Mouse (Mus musculus): ENCODE measurements around the gene C1rb. TPM values are rescaled to one million over a fixed set of nuclear protein-coding genes. Genes with fewer than 3 reads are reported as not detected.

The C1rb gene
- polyA plus RNA-seq (2015; fragmentation: Nextera tagmentation; extraction: Ambion mirVana) = not detected in 2 replicates

DNA sequence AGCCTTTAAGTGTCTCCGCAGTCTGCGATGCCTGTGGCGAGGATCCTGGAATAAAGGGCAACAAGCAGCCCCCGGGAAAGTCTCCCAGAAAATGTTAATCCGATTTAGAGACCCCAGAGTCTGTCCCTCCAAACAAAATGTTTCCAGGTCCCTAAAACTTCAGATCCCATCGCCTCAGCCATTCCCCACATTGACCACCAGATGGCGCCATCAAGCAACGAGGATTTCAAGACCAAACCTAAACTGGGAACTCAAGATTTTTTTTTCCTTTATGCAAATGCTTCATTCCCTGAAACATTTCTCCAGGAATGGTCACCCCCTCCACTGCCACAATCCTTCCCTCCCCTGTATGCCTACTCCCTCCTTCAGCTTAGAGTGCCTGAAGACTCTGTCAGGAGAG, at the start of gene C1rb:
Gene C1rb, plus strand, starts transcription at position 269 of the 400 bp plus-strand sequence.

DNA sequence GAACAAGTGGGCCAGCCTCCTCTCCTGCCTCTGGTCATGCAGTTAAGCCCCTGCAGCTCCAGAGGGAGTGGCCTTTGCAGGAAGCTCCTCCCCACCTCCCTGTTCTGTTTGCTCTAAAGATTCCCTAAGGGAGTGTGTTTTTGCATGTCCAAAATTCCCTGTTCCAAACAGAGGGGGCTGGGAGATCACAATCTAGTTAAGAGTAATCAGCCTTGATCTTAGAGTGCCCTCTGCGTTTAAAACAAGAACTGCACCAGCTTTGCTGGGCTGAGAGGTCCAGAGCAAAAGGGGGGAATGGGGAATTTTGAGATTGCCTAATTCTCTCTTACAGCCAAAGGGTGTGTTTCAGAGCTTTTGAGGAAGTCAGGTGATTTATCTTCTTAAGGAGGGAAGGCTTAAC, 27.8 kb upstream of the C1rb start, which contains the start of gene C1s1:
Gene C1s1, minus strand, starts transcription at position 76 of the 400 bp plus-strand sequence.

Other genes with a start within 250 kb of the C1rb start
- gene Pex5, start 155.2 kb upstream of the C1rb start, polyA plus RNA-seq (2015; fragmentation: Nextera tagmentation; extraction: Ambion mirVana) = 21.6 and 26.3 TPM in 2 replicates
- gene Clstn3, start 105.5 kb upstream of the C1rb start, polyA plus RNA-seq (2015; fragmentation: Nextera tagmentation; extraction: Ambion mirVana) = 4.2 and 4.4 TPM in 2 replicates
- gene C1rl, start 77.2 kb upstream of the C1rb start, polyA plus RNA-seq (2015; fragmentation: Nextera tagmentation; extraction: Ambion mirVana) = 3.5 and 4.1 TPM in 2 replicates
- 11.5 and 15.6 TPM in 2 replicates for gene C1ra, start 57.9 kb upstream of the C1rb start, polyA plus RNA-seq (2015; fragmentation: Nextera tagmentation; extraction: Ambion mirVana)
- gene C1s1, start 27.9 kb upstream of the C1rb start, polyA plus RNA-seq (2015; fragmentation: Nextera tagmentation; extraction: Ambion mirVana) = 12.0 and 16.3 TPM in 2 replicates
- gene C1s2, start 65.8 kb downstream of the C1rb start, polyA plus RNA-seq (2015; fragmentation: Nextera tagmentation; extraction: Ambion mirVana) = 0.05 TPM in 1 of 2 replicates, not detected in the other
- gene Lpcat3, start 92.7 kb downstream of the C1rb start, polyA plus RNA-seq (2015; fragmentation: Nextera tagmentation; extraction: Ambion mirVana) = 47.7 and 54.4 TPM in 2 replicates
- gene Emg1, start 141.9 kb downstream of the C1rb start, polyA plus RNA-seq (2015; fragmentation: Nextera tagmentation; extraction: Ambion mirVana) = 167 and 173 TPM in 2 replicates
- gene Phb2, start 142.0 kb downstream of the C1rb start, polyA plus RNA-seq (2015; fragmentation: Nextera tagmentation; extraction: Ambion mirVana) = 266 and 287 TPM in 2 replicates
- gene Ptpn6, start 168.4 kb downstream of the C1rb start, polyA plus RNA-seq (2015; fragmentation: Nextera tagmentation; extraction: Ambion mirVana) = 71.3 and 92.3 TPM in 2 replicates
- gene Grcc10, start 171.1 kb downstream of the C1rb start, polyA plus RNA-seq (2015; fragmentation: Nextera tagmentation; extraction: Ambion mirVana) = 145 and 183 TPM in 2 replicates
- not detected in 2 replicates for gene Gm45234, start 185.7 kb downstream of the C1rb start, polyA plus RNA-seq (2015; fragmentation: Nextera tagmentation; extraction: Ambion mirVana)
- 3.3 and 5.1 TPM in 2 replicates for gene Atn1, start 186.2 kb downstream of the C1rb start, polyA plus RNA-seq (2015; fragmentation: Nextera tagmentation; extraction: Ambion mirVana)
- gene Eno2, start 199.4 kb downstream of the C1rb start, polyA plus RNA-seq (2015; fragmentation: Nextera tagmentation; extraction: Ambion mirVana) = 1.1 and 1.7 TPM in 2 replicates
- not detected in 2 replicates for gene Lrrc23, start 209.4 kb downstream of the C1rb start, polyA plus RNA-seq (2015; fragmentation: Nextera tagmentation; extraction: Ambion mirVana)
- 10.9 and 12.5 TPM in 2 replicates for gene Spsb2, start 238.4 kb downstream of the C1rb start, polyA plus RNA-seq (2015; fragmentation: Nextera tagmentation; extraction: Ambion mirVana)
- 232 and 238 TPM in 2 replicates for gene Tpi1, start 244.0 kb downstream of the C1rb start, polyA plus RNA-seq (2015; fragmentation: Nextera tagmentation; extraction: Ambion mirVana)